Mouse (Mus musculus) heart, postnatal 25 days (tissue): ENCODE measurements around the gene Eva1a. TPM values are rescaled to one million over a fixed set of nuclear protein-coding genes. Genes with fewer than 3 reads are reported as not detected.

Source experiments
- DNase-seq: peaks from one replicate; pipeline ENCODE4 v3.0.0; 2022; ENCODE audit warnings: low spot score
- intact Hi-C: fragments of 180-260 bp; cut with DNase I; formaldehyde crosslinking; loops from one replicate; pipeline ENCODE4 v1.15.1; 2025
- total RNA-seq, 2 experiments: library from RNA; stranded (reverse); gene quantifications; 2 replicates each; pipeline ENCODE4 v1.2.3; 2021

Eva1a gene
- total RNA-seq, 2 experiments from 2014 or later, result 1.9 to 2.9 TPM

DNA sequence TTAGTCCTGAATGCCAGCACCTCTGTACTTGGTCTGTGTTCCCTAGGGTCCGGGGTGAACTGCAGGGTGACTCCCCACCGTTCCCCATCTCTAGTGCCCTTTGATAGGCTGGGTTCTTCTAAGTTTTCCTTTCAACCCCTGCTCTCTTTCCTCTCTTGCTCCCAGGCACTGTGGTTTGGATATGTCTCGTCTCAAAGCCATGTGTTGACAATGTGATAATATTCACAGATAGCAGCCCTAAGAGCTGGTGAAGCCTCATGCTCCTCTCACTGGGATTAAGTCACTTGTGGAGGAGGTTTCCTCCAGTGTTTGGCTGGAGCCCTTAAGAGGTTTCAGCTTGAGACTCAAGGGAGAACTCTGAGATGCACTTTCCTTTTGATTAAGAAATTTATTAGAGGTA, 75.3 kb downstream of the Eva1a start:
- no peak for DNase-seq
- intact Hi-C loops, result loop anchor here (5.0 kb wide), 1 partner anchor 39 kb away; no protein-coding TSS in a partner anchor

DNA sequence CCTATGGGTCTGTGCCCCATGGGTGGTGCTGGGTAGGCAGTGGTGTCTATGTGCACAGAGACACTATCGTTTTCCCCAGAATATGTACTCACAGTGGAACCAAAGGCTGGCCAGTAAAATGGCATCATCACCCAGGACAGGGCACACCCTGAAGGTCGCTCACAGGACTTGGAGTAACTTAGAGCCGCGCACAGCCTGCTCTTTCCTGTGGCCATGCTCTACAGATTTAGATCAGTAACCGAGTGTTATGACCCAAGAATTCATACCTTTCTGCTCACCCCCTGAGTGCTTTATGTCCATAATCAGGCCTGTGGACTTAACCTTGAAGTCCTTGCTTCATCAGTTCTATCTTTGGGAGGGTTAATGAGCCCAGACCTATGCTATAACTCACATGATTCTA, 77.0 kb downstream of the Eva1a start:
- DNase-seq, result no peak
- intact Hi-C loops, result loop anchor here (2.0 to 5.0 kb wide), 2 partner anchors 41 to 141 kb away; no protein-coding TSS in a partner anchor

DNA sequence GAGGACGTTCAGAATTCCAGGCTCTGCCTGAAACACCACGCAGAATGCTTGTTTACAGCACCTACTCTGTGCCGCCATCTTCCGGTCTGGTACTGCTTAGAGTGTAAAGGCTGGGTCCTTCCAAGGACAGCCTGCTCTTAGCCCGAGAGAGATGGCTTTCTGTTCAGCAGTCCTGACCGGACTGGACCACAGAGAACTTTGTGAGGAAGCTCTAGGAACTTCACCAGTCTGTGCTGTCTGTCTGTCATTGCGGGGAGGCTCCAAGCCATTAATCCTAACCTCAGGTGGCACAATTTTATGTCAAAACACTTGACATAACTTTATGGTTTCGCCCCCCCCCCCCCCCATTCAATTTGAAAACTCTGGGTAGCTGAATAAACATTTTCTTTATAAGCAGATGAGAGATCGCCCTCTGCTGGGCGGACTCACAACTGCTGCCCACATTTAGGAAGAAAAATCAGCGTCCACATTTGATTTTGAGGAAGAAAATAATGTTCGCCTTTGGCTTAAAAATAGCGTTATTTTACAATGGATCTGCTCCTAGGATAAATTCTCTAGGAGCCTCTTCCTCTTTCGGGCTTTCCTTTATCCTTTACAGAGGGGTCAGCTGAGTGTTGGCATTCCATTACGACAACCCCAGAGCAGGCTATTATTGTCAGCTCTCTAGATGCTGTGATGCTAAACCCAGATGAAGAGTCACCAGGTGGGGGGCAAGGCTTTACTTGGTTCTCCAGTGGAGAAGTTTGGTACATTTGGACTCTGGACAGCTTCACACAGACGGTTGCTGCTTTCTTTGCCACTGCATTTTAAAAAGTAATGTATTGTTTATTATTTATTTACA, 78.7 kb downstream of the Eva1a start:
- intact Hi-C loops, result loop anchor here (1.0 to 5.0 kb wide), 4 partner anchors 42 to 143 kb away; no protein-coding TSS in a partner anchor
- DNase-seq, result no peak

DNA sequence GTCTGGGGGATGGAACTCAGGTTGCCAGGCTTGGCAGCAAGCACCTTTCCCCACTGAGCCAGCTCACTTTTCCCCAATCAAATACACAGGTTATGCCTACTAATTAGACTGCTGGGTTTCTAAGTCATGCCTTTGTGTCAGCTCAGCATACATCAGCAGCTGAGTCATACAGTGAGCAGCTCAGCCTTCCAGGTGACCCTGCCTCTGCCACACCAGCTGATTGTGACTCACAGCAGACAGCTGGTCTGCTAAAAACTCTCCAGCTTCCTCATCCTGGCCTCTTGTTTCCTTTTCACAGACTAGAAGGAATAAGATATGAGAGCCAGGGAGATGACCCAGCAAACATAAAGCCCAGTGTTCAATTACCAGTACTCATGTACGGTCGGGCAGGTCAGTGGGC, 84.3 kb downstream of the Eva1a start:
- intact Hi-C loops, result no loop called here
- no peak for DNase-seq

DNA sequence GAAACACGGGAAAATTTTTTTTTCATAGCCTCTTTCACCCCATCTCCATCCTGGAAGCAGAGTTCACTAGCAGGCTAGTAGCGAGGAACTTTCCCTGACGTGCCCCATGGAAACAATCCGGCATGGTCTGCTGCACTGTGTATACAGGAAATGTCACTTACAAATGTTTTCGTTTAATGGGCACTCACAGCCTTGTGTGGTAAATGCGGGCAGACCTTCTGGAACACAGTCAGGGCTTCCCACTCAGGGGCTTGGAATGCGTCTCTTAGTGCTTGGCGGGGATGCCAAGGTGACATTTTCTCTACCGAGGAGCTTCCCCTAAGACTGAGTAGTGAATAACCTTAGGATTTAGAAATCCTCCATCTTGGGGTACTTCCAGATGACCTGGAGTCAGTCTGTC, 87.0 kb downstream of the Eva1a start:
- DNase-seq, result no peak
- intact Hi-C loops, result no loop called here

DNA sequence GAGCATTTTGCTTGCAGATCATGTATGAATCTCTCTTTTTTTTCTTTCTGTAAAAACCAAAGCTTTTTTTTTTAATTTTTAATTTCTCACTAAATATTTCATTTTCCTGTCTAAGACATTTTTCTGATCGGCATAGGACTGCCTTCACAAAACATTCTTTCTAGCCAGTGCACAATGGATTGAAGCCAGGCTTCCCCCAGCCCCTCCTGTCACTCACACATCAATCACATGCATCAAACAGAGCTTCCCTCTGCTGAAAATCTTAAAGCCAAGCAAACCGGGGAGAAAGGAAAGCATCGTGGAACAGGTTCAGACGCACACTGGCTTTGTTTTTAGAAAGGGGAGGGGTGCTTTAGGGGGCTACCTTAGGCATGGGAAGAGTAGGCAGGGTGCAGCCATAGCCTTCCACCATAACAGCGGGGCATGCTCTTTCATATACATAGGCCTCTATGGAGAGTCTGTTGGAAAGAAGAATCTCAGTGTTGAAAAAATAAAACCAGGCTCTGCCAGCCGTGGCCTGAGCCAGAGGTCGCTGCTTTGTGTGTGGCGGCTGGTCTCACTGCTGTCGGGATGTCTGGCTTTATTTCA, 88.9 kb downstream of the Eva1a start:
- DNase-seq, result no peak
- intact Hi-C loops, result no loop called here

DNA sequence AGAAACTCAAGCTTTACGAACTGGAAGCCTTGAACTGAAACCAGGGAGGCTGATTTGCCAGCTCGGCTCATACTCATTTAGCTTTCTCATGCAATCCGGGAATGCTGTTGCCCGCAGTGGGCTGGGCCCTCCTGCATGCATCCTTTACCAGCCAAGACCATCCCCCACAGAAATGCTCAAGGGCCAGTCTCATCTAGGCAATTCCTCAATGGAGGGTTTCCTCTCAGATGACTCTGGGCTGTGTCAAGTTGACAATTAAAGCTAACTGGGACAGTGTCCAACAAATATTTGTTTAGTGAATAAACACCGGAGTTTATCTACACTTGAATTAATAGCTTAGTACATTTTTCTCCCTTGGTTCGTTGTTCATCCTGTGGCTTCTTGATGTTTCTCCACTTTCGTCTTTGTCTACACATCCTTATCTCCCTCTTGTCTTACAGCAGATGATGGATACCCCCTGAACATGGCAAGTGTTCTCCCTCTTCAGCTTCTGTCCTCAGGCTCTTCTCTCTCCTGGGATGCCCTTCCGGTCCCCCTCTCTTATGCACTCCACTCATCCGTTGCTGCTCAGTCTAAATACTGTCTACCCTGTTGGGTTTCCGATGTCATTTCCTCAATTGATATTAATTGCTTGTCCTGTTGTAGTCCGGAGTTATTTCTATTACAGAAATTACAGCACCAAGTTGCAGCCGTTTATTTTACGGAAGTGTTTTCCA, 92.2 kb downstream of the Eva1a start:
- intact Hi-C loops, result no loop called here
- DNase-seq, result no peak

DNA sequence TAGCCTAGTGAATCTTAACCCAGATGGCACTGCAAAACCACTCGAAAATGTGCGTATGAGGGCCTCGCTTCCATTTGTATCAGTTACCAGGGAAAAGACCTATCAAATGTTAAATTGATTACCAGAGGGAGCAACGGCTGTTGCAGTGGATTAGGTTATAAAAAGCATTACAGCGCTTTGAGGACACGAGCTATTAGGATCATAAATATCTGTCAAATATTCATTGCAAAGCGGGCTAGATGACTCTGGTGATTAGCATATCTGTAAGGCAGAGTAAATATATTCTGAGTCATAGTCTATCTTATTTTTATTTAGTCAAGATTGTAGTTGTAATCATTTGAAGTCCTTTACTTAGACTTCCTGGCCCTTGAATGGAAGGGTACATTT, 92.7 kb downstream of the Eva1a start:
- intact Hi-C loops, result no loop called here
- DNase-seq, result no peak

DNA sequence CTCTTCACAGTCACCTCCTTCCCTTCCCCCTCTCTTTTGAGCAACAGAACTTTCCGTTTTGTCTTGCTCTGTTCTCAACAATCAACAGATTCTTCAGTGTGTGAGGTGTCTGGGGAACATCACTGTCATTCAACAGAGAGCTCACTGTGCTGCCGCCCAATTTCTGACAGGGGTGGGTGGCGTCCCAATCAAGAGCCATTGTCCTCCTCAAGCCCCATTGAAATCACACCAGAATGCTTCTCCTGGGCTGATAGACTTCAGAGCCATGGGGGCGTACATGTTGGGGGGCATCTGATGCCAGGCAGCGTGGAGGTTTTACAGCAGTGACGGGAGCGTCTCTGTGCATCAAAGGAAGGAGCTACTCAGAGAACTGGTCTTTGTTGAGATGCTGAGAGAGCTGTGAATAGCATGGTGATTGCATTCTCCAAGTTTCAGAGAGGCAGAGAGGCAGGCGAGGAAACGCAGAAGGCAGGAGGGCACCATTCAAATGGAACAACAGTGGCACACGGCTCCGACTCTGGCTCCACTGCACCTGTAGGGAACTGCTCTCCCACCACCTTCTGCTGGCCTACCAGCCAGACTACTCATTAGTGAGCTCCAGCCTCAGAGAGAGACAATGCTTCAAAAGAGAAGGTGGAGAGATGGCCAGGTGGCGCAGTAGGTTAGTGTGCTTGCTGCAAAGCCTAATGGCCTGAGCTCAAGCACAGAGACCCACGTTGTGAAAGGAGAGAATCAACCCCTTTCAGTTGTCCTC, 95.3 kb downstream of the Eva1a start:
- no peak for DNase-seq
- intact Hi-C loops, result no loop called here

Other genes starting within 250 kb of the Eva1a start
- gene Gcfc2, start 117.4 kb upstream of the Eva1a start, total RNA-seq, result 1 to 10 TPM; 3.1 to 4.1 TPM
- gene Mrpl19, start 75.1 kb upstream of the Eva1a start, total RNA-seq, result 10 to 100 TPM; 43.6 to 46.4 TPM